Mouse (Mus musculus): ENCODE measurements at regions not wholly inside any gene's neighbourhood (a gene's known extent, or its start where the extent isn't known, plus 50 kb on each side); places are given as distances from the start of the nearest gene placed in this dataset.

- TF ChIP-seq CTCF (IDR thresholded peaks at IDR 0.05; ENCODE audit: borderline replicate concordance, control insufficient read depth, extremely low read depth, insufficient read depth, low read length, poor library complexity) (no peak), POLR2A (IDR thresholded peaks at IDR 0.05; ENCODE audit: control insufficient read depth, extremely low read depth, insufficient read depth, low read length, poor library complexity) (no peak)
Observed at GRCm38 (mm10) chr12:29062025-29062637, 310.5 kb downstream of the Eipr1 start.

Measured in thymus, adult 2 months (tissue).